Mouse (Mus musculus) right cerebral cortex, adult 18-20 months (tissue): ENCODE results near the gene Vmn1r4.

Experiments
- DNase-seq: peaks from one replicate; pipeline ENCODE4 v3.0.0; 2022; ENCODE audit warnings: mixed read lengths

Vmn1r4 gene

DNA sequence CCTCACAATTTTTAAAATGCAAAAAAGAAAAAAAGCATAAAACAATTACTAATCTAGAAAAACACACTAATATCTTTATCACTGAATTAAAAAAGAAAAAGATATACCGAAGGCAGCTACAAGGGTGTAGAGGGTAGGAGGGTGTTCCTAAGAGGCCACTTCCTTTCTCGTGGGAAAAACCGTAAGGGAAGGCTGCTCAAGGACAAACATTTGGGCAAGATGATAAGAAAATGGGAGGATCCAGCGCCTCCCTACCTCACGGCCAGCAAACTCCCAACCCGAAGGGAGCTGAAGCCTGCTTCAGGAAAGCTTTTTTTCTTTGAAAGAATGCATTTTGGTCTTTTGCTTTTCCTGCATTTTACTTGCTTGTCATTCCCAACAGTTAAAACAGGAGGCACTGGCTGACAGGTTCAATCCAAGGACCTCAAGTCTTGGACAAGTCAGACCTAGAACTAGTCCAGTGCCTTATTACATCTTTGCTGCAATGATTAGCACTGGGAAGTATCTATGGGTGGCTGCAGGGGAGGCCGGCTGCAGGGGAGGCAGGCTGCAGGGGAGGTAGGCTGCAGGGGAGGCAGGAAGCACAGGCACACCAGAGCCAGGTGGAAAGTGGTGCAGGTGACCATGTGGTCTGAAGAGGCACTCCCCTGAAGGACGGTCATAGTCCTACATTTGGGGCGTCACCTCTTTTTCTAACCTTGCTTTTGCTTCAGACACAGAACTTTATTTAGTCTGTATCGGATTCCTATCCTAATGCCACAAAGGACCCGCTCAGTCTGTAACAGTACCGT lies 6.0 kb upstream of the Vmn1r4 start:
- no peak for DNase-seq

DNA sequence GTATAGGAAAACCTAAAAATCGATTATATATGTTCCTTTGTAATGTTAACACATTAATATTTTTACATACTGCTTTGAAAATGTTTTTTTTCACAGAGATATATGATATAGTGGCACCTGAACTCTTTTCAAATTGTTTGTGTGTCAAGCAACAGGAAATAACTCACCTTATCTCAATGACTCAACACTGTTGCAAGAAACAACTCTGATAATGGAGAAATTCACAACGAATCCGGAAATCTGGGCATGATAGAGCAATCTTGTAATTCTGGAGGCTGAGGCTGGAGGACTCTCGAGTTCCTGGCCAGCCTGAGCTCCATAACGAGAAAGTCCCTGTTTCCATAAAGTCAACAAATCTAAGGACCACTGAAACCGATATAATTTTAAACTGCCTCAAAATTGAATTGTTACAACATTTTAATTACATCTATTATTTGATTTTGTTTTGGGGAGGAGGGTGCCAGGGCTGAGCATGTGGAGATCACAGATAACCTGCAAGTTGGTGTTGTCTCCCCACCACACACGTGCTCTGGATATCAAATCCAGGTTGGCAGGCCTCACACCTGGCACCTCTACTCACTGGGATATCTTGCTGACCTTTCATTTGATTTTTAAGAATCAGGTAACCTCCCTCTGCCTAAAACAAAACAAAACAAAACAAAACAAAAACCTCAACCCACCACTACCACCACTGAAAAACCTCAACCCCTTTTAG lies 4.3 kb upstream of the Vmn1r4 start:
- no peak for DNase-seq

DNA sequence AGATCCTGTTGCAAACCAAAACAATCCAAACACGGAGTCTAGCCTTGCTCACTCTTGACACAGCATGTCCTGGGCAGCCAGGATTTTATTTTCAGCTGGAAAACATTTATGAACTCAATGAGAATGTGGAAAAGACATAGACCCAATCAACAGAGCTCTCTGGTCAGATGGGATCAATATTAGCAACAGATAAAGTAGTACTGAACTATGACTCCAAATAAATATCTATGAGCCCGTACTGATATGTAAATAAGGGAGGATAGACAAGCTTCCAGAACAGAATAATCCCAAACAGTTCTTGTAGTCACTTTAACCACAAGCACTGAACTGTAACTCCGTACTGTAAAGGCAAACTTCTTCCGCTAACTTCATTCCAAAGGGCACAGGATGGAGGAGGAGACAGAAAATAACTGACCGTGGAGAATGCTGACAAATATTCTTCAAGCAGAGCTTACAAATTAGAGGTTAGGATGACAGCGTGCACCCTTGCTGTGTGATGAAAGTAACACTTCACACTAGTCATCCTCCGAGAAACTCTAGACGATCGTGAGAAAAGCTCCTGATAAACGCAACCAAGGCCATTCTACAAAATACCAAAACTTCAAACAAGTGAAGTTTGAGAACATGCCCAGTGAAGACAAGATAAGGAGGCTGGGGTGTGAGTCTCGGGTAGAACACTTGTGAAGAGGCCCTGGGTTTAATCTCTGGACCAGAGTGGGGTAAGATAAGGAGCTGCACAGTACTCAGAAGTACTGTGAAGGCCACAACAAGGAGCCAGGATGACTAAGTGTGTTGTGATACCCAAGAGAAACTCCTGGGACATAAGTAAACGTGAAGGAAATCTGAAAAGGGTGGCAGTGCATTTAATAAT lies 3.4 kb upstream of the Vmn1r4 start:
- no peak for DNase-seq

DNA sequence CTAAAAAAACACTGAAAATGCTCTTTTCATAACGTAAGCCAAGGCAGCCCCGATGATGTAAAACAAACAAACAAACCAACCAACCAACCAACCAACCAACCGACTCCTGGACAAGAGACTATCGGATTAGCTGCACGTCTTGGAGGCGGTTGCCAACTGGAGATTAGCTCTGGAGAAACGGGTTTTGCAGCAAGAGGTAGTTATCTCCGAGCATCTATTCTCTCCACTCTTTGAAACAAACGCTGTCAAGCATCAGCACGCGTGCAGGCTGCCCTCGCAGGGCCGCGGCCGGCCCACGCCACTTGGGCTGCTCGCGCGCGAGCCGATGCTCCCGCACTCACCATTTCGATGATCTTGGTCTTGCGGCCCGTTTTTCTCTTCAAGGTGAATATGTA lies 487 bp upstream of the Vmn1r4 start:
- DNase-seq, result no peak

DNA sequence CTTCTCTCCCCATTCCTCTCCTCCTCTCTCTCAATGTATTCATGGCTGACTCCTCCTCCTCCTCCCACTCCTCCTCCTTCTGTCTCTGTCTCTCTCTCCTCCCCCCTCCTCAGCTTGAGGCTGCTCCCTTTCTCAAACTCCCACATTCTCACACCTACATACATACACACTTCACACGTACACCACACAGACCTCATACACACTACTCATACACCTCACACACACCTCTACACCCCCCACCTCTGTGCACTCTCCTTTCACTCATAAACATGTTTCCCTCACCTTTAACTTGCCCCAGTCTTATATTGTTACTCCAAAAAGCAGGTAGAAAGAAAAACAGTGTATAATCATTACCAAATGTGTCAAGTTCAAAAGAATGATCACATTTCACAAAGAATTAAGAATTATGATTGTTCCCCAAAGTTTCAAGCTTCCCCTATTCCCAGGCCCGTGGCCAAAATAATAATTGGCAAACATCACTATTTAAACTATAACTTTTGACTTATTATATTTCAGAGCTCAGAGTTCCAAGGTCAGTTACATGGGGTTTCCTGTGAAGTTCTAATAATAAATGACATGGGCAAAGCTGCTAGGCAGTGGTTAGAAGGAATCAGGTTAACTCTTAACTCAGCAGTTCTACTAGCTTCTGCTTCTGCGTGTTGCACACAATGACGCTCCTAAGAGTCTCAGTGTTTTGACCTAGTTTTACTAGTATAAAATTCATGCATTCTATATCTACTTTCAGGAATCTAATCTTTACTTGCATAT lies 8.0 kb downstream of the Vmn1r4 start:
- no peak for DNase-seq

DNA sequence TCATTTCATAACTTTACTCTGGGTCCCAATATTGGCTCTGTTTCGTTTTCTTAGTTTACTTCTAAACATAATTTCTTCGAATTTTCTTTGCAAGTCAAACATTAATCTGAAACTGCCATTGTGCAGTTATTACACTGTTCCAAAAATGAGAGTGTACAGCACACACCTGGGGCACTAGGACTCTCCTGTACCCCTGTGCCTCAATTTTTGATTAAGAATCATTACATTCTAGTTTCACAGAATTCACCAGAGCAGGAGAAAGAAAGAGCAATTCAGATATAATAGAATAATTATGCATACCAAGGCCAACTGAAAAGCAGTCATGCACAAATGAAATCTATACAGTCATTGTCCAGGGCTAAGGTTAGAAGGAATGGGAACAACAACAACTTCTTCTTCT lies 8.6 kb downstream of the Vmn1r4 start:
- no peak for DNase-seq

DNA sequence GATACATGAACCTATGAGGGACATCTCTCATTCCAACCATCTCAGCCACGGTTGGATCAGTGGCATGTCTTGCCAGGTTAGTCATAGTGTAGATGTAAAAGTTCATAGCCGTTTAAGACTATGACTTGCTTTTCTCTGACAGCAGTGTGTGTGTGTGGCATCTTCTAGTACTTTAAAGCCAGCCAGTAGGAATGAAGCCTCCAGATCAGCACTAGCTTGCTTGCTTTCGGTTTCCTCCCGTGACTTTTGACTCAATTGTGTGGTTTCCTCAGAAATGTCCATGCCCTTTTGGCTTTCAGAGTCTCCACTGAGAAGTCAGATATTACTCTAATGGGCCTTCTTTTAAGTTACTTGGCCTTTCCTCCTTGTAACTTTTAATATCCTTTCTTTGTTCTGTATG lies 10.6 kb downstream of the Vmn1r4 start:
- DNase-seq, result no peak

DNA sequence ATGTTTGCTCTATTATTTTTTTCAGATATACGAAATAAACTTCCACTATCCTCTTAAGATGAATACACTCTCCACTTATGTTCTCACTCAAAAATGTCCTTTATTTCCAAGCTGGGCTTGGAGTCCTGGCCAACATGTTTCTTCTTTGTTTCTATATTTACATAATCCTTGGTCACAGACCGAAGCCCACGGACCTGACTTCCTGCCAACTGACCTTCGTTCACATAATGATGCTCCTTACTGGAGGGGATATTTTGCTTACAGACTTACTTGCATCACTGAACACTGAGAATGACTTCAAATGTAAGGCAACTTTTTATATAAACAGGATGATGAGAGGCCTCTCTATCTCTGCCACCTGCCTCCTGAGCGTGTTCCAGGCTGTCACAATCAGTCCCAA lies 32.6 kb downstream of the Vmn1r4 start:
- no peak for DNase-seq

DNA sequence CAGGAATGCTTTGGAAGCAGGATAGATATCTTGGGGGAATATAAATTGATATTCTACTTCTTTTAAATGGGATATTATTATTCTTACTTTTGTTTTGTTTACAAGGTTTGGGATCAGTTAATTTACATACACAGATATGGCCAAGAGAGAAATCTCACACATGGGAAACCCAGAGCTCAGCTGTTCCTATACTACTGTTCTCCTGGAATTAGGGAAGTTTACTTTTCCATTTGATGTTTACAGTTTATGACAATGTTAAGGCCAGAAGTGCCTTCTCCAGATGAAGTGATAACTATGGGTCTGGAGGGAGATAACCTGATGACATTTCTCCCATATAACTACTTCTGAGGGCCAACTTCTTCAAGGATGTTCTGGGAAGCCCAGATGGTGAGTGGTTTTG lies 46.2 kb downstream of the Vmn1r4 start, which contains the start of gene Vmn1r5:
Gene Vmn1r5, plus strand, starts transcription at position 301 of the 400 bp plus-strand sequence.
- DNase-seq, result no peak

DNA sequence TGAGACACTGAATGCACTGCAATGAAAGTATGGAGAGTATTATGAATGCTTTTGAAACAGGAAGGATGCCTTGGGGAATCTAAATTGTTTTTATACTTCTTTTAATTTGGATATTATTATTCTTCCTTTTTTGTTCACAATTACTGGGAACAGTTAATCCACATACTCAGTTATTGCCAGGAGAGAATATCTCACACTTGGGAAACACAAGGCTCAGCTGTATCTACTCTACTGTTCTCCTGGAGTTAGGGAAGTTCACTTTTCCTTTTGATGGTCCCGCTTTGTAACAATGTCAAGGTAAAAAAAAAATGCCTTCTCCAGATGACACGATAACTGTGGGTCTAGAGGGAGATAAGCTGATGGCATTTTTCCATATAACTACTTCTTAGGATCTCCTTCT lies 73.1 kb downstream of the Vmn1r4 start, which contains the start of gene Vmn1r6:
Gene Vmn1r6, plus strand, starts transcription at position 301 of the 400 bp plus-strand sequence.
- no peak for DNase-seq
